ENCODE assay signal across 19 mouse cellular contexts in genomic region chr4:16648174-16648573, GRCm38 (mm10).
DNase-seq lines count a peak whose midpoint lies in the region; ATAC-seq and TF ChIP-seq lines count a peak whose summit lies in the region.
"Had no signal": no experiment of that assay in that cellular context is flagged by ENCODE, and none has a peak within 500 bp of the region (broad histone marks: within the 10 kb centered on the region; RNA-seq: fewer than 3 reads in every experiment).

No protein-coding gene starts in this region.

- no peak overlapping the region for H3K4me3 ChIP-seq in intestine, embryonic 15.5 days (replicated peaks)
- no peak overlapping the region for H3K4me3 ChIP-seq in intestine, postnatal 0 days (ENCODE audit: low read depth, low read length)
- no peak overlapping the region for H3K4me3 ChIP-seq in midbrain, embryonic 13.5 days (replicated peaks)
- H3K4me3 ChIP-seq: embryonic facial prominence, embryonic 10.5 days; embryonic facial prominence, embryonic 12.5 days; forebrain, embryonic 13.5 days; forebrain, embryonic 15.5 days had no signal

- peak; percentile 5 for DNase-seq in kidney, adult 9 months
- no peak for DNase-seq in kidney, postnatal 4 days
- peak; percentile 9 for DNase-seq in brain, embryonic 14.5 days (ENCODE audit: low read depth)
- no peak for DNase-seq in spleen, postnatal 4 days (ENCODE audit: low spot score in 2 of 2)
- DNase-seq: adrenal gland, adult 2 months; adrenal gland, postnatal 10 days; adrenal gland, postnatal 25 days; cerebellum, adult 11-12 months; cerebellum, adult 2 months; cerebellum, adult 9-10 months; cerebellum, postnatal 10 days; cerebellum, postnatal 25 days had no signal

- no peaks in the 10 kb centered on the region for H3K27me3 ChIP-seq in intestine, embryonic 15.5 days (replicated peaks)
- H3K27me3 ChIP-seq in intestine, postnatal 0 days (replicated peaks; ENCODE audit: control insufficient read depth, insufficient read depth, low read length), result no peaks in the 10 kb centered on the region
- no peaks in the 10 kb centered on the region for H3K27me3 ChIP-seq in midbrain, embryonic 13.5 days
- H3K27me3 ChIP-seq: embryonic facial prominence, embryonic 12.5 days; forebrain, embryonic 13.5 days; forebrain, embryonic 15.5 days had no signal

- H3K9me3 ChIP-seq in intestine, embryonic 15.5 days, result no peaks in the 10 kb centered on the region
- no peaks in the 10 kb centered on the region for H3K9me3 ChIP-seq in intestine, postnatal 0 days (ENCODE audit: control insufficient read depth)
- no peaks in the 10 kb centered on the region for H3K9me3 ChIP-seq in midbrain, embryonic 13.5 days
- H3K9me3 ChIP-seq: embryonic facial prominence, embryonic 10.5 days; embryonic facial prominence, embryonic 12.5 days; forebrain, embryonic 13.5 days; forebrain, embryonic 15.5 days had no signal

- H3K36me3 ChIP-seq in intestine, embryonic 15.5 days, result no peaks in the 10 kb centered on the region
- no peaks in the 10 kb centered on the region for H3K36me3 ChIP-seq in intestine, postnatal 0 days (ENCODE audit: control insufficient read depth, insufficient read depth)
- no peaks in the 10 kb centered on the region for H3K36me3 ChIP-seq in midbrain, embryonic 13.5 days
- H3K36me3 ChIP-seq: embryonic facial prominence, embryonic 10.5 days; embryonic facial prominence, embryonic 12.5 days; forebrain, embryonic 15.5 days had no signal

- no peaks in the 10 kb centered on the region for H3K4me1 ChIP-seq in intestine, embryonic 15.5 days (replicated peaks)
- H3K4me1 ChIP-seq in intestine, postnatal 0 days (replicated peaks; ENCODE audit: control insufficient read depth, insufficient read depth, low read length), result no peaks in the 10 kb centered on the region
- no peaks in the 10 kb centered on the region for H3K4me1 ChIP-seq in midbrain, embryonic 13.5 days (replicated peaks)
- H3K4me1 ChIP-seq: embryonic facial prominence, embryonic 10.5 days; embryonic facial prominence, embryonic 12.5 days; forebrain, embryonic 13.5 days; forebrain, embryonic 15.5 days had no signal

- no peak for TF ChIP-seq CTCF in brain, embryonic 14.5 days (IDR thresholded peaks at IDR 0.05; ENCODE audit: borderline replicate concordance, extremely low read depth, insufficient read depth, insufficient read length)
- TF ChIP-seq CTCF in intestine, postnatal 0 days (IDR thresholded peaks at IDR 0.05; ENCODE audit: low read depth), result no peak

- H3K9ac ChIP-seq in intestine, embryonic 15.5 days, result no peak overlapping the region
- no peak overlapping the region for H3K9ac ChIP-seq in intestine, postnatal 0 days (ENCODE audit: low read depth, low read length)
- no peak overlapping the region for H3K9ac ChIP-seq in midbrain, embryonic 13.5 days (replicated peaks)
- H3K9ac ChIP-seq: embryonic facial prominence, embryonic 12.5 days; forebrain, embryonic 13.5 days; forebrain, embryonic 15.5 days had no signal

- no peak overlapping the region for H3K27ac ChIP-seq in intestine, embryonic 15.5 days
- no peak overlapping the region for H3K27ac ChIP-seq in intestine, postnatal 0 days (ENCODE audit: low read depth, low read length)
- no peak overlapping the region for H3K27ac ChIP-seq in midbrain, embryonic 13.5 days
- H3K27ac ChIP-seq: embryonic facial prominence, embryonic 10.5 days; embryonic facial prominence, embryonic 12.5 days; forebrain, embryonic 13.5 days; forebrain, embryonic 15.5 days had no signal

- peak; percentile 97 for ATAC-seq in intestine, embryonic 15.5 days
- peak; percentile 97 for ATAC-seq in intestine, postnatal 0 days
- no peak for ATAC-seq in midbrain, embryonic 13.5 days
- ATAC-seq: forebrain, embryonic 13.5 days; forebrain, embryonic 15.5 days had no signal

- no peak for TF ChIP-seq POLR2A in brain, embryonic 14.5 days (IDR thresholded peaks at IDR 0.05; ENCODE audit: borderline replicate concordance, extremely low read depth, insufficient read depth, insufficient read length, poor library complexity, severe bottlenecking)

- no peak overlapping the region for H3K4me2 ChIP-seq in intestine, embryonic 15.5 days (replicated peaks)
- no peak overlapping the region for H3K4me2 ChIP-seq in intestine, postnatal 0 days (replicated peaks; ENCODE audit: low read depth)
- no peak overlapping the region for H3K4me2 ChIP-seq in midbrain, embryonic 13.5 days (replicated peaks)
- H3K4me2 ChIP-seq: embryonic facial prominence, embryonic 12.5 days; forebrain, embryonic 13.5 days; forebrain, embryonic 15.5 days had no signal

Comparison
In these comparisons a context has a peak if more than half of its experiments do, and no peak if none do; other contexts are left out.
1. DNase-seq: peak in kidney, adult 9 months (single experiment) and brain, embryonic 14.5 days (single experiment); none in kidney, postnatal 4 days (0 of 2) and spleen, postnatal 4 days (0 of 2).